Mouse (Mus musculus) right cerebral cortex, postnatal 25 days (tissue): ENCODE data around the gene Srrm1.
"Not testable (repeated sequence)": the region's sequence is repeated elsewhere in the genome, so short reads cannot be mapped to it uniquely, and the experiment has no call there.

Experiments used
- DNase-seq: peaks from one replicate; pipeline ENCODE4 v3.0.0; 2022

Srrm1 gene

DNA sequence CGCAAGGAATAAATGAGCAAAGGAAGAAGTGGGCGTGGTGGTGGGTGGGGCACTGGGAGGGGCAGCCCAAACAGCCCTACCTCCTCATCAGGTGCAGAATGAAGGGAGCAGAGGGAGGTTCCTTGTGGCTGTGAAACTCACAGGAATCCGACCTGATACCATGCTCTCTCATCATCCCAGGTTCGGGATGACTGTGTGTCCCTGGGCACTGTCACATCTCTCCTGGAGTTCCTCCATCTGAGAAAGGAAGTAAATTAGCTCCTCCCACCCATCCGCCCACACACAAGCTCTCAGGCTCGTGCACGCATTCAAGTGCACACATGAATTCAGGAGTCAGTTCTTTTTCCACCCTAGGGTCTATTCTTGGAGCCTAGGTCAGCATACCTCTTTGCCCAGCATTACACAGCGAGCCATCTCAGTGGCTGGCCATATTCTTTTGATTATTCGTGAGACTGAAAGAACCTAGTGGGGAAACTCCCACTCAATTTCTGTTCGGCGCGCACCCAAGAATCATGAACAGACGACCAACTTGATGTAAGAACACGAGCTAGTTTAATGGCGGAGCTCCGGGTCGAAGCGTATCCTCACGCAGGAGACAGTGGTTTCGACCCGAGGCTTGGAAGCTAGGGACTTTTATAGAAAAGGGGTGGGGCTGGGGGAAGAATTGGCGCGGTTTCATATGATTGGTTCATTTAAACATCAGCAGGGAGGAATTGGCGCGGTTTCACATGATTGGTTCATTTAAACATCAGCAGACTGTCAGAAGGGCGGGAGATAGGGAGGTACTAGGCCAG, 52.7 kb downstream of the Srrm1 start:
- no peak for DNase-seq

DNA sequence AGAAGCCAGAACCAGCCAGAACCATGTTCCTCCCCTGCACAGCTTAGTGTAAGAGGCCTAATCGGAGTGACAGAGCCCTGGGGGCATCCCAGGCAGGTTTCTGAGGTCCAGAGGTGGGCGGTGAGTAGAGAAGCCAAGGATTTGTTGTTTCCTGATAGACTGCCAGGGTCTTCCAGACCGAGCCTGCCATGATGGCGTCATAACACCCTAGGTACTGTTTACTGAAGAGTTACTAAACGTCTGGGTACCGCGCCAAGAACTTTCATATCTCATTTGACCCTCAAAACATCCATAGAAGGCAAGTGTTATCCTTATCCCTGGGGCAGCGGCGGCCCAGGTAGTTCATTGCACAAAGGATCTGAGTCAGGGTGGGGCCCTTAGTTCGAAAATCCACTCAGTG, 54.4 kb downstream of the Srrm1 start:
- DNase-seq = no peak

DNA sequence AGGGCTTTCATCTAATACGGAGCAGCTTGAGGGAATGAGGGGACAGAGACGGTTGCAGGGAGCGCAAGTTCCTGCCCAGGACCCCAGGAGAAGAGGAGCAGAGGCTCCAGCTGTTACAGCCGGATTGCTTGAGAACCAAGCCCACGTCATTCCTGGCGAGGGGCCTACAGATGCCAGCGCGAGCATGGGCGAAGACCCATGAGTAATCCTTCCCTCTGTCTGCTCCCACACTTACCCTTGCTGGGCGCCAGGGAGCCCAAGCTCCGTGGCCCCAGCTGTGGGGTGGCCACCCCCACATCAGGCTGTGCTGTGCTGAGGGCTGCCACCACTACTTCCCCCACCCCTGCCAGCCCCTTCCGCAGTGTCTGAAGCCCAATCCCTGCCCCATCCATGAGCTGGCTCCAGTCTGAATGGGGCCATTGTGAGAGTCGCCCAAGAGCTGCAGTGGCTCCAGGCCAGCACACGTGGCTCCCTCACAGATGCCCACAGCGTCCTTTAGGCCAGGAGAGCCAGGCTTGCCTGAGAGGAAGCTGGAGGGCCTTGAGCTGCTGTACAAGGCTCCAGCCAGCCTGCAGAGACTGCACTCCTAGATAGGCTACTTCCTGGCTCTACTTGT, 55.1 kb downstream of the Srrm1 start:
- DNase-seq = peak; percentile 47

DNA sequence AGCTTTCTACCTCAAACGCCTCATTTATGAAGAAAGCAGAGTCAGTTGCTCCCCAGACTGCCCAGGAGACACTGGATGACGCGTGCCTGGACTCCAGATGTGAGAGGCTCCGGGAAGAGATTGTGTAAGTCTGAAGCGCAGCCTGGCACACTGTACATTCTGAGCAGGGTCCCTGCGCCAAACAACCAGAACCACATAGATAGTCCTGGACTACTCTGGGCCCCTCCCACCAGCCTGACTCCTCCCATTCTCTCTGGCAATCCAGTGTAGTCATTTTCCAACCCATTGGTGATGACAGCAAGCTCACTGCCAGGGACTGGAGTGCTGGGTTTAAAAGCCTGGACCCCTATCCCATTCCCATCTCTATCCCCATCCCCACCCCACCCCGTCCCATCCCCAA, 56.0 kb downstream of the Srrm1 start:
- no peak for DNase-seq

DNA sequence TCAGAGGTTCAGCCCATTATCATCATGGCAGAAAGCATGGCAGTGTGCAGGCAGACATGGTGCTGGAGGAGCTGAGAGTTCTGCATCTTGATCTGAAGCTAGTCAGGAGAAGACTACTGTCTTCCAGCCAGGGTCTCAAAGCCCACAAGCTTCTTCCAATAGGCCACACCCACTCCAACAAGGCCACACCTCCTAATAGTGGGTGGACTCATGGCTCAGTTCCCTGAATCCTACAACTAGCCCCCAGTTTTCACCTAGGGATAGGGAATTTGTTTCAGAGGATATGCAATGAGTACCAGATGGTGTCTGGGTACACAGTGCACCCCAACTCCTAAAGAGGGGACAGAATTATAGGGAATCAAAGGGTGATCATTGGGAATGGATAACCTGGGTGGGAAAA, 56.6 kb downstream of the Srrm1 start:
- DNase-seq = no peak

DNA sequence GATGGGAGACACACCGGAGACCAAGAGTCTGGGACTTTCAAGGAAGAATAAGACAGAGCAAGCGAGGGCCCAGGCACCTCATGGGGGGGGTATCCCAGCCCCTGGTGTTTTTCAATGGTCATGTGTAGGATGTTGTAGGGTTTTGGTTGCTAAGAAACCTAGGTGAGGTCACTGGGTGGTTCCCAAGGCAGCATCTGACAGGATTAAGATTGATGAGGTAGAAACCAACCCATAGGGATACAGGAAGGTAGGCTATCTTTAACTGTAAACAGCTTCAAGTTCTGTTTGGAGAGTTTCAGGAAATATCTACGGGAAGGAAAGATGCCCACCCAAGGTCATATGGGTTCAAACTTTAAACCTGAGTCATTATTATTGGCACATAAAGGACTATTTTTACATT, 59.3 kb downstream of the Srrm1 start:
- DNase-seq = no peak

DNA sequence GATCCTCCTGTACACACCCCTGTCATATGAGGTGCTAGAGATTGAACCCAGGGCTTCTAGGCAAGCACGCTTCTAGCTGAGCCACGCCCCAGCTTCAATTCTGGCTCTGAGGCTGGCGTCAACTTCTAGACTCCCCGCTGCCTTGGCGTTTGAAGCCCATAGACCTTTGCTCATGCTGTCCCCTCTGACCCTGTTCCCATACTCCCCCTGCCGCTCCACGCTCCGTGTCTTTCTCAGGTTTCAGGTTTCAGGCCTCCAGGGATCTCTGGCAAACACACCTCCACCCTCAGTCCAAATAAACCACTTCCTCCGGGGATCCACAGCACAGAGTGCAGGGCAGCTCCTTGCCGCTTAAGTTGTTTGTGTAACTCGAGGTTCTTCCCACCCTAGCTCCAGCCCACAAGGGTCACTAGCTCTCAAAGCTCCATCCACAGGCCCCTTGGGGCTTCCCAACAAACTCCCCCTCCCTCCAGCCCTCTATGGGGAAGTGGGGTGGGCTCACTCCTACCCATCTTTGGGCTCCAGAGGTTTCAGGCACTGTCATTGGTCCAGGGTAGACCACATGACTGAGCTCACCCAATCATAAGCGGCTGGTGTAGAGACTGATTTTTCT, 60.5 kb downstream of the Srrm1 start:
- no peak for DNase-seq

DNA sequence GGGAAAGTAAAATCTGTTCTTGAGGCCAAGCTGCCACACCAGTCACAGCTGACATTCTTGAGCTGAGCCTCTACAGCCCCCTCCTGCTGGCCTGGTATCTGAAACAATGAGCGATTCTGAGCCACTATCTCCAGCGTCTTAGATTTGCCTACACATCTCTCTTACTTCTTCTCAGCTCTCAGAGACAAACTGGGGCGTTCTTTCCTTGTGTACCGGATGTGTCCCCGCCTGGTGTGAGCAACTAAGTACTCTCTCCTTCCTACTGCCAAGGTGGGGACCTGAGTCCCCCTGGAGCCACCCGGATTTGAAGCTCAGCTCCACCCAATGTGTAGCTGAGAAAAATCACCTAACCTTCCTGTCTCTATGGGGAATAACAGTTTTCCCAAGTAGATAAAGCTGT, 61.3 kb downstream of the Srrm1 start:
- DNase-seq = no peak

DNA sequence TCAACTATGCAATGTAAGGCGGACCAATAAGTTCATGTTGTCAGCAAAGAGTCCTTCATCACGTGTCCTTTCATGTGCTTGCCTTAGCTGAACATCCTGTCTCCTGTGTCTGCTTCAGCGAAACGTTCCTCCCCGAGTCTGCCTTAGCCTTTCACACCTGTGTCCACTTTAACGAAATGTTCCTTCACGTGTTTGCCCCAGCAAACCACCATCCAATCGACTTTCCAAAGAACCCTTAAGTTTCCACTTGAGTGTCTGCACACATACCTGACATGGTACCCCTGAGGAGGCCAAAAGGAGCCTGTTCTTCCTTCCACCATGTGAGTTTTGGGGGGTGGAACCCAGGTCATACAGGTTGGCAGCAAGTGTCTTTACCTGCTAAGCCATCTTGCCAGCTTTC, 61.9 kb downstream of the Srrm1 start:
- no peak for DNase-seq

DNA sequence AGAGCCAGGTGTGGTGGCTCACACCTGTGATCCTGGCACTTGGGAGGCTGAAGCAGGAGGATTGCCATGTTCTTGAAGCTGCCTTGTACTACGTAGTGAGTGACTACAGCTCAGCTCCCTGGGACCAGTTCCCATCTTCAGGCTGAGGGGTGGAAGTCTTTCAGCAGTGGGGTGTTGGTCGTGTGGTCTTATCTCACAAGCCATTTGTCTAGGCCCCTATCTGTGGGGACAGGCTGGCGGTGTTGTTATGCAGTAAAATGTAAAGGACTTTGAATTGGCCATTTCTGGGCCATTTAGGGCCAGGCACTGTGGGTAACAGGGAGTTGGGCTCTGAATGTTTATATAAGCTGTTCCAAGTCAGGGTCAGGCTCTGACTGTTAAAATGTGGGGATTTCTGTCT, 65.1 kb downstream of the Srrm1 start:
- no peak for DNase-seq

DNA sequence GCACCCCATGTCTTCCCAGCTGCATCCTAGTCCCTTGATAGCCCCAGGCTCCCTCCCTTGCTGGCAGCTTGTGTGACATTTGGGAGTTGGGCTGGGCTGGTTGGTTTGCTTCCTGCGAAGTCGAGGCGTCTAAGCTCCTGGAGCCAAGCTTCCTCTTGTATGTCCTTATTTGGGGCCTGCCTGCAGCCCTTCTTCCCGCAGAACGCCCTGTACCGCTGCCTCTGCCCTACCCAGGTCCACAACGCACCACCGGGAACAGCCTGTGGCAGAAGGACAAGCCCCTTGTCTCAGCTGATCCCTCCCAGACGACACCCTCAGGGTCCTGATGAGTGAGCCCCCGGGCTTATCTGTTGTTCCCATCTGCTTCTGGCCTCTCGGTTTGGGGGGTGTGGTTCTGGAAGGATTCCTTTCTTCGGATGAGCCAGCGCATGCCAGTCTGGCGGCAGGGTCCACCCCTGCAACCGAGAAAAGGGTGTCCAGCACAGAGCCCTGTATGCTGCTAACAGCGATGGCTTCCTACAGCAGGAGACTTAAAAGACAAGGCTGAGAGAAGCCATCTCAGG, 66.2 kb downstream of the Srrm1 start:
- no peak for DNase-seq

DNA sequence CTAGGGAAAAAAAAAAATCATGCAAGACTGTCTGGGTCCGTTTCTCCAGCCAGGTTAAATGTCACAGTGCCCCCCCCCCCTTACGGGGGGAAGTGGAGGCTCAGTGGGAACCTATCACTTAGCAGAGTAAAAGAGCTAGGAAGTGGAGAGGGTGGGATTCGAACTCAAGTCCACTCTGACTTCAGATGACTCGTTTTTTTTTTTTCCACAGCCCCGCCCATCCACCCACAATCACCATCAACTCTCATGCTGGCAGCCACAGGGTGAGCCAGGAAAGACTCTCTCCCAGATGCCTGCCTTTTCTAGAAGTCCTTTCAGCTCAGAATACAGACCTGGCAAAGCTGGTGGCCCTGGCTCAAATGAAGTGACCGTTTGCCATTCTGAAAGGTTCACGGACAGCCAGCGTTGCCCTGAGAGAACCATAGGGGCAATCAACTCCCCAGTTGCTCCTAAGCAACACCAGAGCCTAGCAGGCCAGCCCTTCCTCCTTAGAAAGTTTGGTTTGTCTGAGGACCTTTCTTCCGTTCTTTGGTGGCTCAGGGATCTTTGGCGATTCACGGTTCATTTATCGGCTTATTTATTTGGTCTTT, 67.0 kb downstream of the Srrm1 start:
- DNase-seq = no peak

DNA sequence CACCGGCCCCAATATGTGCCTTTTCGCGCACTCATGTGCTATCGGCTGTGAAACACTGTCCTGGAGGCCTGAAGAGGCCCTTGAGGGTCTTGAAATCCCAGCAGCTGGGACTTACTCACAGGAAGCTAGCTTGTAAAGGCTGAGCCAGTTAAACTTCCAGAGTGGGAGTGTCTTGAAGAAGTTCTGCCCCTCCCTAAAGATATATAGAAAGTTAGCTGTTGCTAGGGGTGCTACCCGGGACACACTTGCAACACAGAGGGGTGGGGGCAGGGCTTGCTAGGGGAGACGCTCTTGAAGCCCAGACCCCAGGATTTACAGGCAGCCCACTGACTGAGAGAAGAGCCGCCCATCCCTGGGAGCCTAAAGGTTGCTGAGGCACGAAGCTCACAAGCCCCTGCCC, 67.7 kb downstream of the Srrm1 start:
- DNase-seq = no peak

DNA sequence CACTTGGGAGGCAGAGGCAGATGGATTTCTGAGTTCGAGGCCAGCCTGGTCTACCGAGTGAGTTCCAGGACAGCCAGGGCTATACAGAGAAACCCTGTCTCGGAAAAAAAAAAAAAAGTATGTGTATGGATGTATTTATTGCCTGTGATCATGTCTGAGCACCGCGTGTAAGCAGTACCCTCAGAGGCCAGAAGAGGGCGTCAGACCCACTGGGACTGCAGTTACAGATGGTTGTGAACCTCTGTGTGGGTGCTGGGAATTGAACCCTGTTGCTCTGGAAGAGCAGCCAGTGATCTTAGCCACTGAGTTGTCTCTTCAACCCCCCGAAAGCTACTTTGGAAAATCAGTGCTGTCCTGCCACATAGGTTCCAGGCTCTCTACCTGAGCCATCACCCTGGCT, 69.2 kb downstream of the Srrm1 start:
- no peak for DNase-seq

DNA sequence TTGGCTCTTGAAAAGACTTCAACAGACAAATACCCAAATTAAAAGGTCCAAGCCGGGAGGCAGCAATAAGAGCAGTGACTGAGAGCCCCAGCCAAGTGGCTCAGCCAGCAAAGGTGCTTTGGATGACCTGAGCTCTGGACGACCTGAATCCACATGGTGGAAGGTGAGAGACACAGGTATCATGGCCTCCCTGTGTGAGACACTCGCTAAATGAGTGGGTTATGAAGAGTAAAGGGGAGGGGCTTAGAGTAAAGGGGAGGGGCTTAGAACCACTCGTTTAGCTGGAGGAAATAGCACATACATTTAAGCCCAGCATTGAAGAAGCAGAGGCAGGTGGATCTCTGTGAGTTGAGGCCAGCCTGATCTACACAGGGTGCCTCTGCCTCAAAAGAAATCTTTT, 69.7 kb downstream of the Srrm1 start:
- DNase-seq = no peak

DNA sequence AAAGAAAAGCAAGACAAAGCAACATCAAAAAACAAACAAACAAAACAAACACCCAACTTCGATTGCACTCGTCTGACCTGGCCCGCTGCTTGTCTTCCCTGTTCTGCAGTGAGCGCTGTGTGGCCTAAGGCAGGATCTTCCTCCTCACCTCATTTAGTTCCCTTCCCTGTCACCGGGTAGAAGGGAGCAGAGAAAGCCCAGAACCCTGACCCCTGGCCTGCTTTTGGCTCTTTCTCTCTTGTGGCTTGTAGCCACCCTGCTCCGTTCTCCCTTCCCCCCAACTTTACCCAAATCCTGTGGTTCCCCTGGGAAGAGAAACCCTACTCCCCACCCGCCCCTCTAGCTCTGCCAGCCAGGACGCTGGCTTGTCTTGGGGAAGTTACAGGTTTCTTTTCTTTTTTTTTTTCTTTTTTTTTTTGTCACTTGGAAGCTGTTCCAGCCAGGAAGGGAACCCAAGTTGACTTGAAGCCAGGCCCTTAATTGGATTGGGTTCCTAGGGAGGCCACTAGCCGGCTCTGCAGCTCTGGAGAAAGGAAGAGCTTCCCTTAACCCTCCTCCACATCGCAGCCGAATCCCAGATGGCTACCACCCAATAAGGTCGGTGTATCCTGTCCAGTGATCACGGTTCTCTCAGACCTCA, 70.3 kb downstream of the Srrm1 start:
- DNase-seq = no peak

DNA sequence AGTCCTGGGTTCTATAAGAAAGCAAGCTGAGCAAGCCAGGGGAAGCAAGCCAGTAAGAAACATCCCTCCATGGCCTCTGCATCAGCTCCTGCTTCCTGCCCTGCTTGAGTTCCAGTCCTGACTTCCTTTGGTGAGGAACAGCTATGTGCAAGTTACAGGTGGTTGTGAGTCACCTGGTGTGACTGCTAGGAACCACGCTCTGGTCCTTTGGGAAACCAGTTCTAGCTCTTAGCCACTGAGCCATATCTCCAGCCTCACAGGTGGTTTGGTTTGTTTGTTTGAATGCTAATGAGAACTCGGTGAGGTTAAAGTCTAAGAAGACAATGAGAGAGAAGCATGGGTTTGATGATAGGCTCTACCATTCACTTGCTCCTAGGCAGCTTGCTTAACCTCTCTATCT, 73.1 kb downstream of the Srrm1 start:
- not testable (repeated sequence) for DNase-seq

DNA sequence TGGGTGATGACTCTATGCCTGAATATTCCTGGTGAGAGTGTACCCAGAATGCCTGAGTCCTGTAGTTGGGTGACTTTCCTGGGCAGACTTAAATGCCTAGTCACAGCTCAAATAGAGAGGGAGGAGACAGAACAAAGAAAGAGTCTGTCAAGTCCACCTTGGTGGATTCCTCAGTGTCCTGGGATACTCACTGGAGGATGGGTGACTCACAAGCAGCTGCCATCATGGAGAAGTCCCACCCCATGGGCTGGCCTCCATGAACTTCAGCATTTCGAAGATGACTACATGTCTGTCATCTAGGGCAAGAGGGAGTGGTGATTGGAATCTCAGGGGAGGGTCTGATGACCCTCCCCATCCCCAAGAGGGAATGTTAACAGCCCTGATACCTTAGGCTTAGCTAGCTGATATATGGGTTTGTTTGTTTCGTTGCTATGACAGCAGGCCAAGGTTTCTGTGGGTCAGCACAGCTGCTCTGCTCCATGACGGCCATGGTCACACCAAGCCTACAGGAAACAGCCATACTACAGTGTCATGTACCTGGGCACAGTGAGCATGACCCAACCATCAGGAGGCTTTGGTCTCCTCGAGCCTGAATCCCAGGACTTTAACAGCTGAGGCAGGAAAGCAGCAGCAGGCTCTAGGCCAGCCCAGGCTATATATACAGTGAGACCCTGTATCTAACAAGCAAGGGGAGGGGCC, 76.3 kb downstream of the Srrm1 start:
- DNase-seq = no peak

DNA sequence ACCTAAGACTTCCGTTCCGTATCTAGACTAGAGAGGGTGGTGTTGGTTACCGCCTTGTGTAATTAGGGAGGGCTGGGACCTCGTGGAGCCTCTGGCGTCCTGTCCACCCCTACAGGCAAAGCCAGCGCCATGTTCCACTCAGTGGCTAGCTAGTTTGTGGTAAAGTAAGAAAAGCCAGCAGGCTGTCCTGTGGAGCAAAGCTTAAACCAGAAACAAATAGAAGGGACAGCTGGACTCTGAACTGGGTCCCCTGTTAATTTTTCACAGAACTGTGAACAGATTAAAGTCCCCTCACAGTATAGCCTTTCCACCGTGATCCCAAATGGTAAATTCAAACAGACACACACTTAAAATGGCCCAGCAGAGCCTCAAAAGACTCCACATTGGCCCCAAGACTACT, 78.4 kb downstream of the Srrm1 start:
- DNase-seq = no peak

DNA sequence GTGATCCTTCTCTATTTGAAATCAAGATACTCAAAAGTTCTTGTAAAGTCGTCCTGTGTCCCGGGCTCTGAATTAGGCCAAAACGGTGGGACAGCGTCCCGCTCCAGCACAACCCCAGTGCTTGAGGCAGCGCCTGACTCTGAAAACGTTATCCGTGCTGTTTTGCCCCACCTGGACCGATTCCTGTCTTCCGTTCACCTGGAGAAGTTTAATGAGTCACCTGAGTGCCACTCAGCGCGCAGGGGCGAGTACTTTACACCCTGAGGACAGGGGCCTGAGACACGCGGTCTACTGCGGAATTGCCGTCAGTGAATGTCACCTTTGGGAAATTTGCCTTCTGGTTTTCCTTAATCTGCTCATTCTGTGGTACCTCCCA, 79.8 kb downstream of the Srrm1 start:
- DNase-seq = no peak

DNA sequence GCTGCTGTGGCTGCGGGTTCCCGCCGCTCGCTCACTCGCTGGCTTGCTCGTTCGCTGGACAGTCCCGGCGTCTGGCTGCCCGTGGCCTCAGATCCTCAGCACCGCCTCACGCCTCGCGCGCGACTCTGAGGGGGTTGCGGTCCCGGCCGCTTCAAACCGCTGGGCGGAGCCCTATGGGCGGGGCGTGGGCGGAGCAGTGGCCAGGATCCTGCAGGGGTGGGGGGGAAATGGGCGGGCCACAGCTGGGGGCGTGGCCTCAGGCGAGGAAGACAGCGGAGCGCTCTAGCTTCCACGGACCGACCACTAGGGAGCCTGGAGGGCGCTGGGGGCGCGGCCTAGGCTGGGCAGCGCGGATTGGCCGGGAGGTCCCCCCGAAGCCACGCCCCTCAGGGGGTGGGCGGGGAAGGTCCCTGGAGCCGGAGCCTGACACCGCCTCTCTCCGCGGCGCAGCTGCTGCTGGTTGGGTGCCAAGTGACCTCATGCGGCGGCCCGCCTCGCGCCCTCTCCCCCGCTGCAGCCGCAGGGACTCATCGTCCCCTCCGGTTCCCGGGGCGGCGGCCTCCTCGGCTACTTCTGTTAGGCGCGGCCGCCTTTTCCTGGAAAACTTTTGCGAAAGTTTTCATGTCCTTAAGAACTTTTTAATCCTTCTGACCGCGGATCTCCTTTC, 80.3 kb downstream of the Srrm1 start, which contains the start of gene Clic4:
Gene Clic4, minus strand, starts transcription at position 175 of the 667 bp plus-strand sequence.
- peak; percentile 94 for DNase-seq
